Mouse (Mus musculus) lung, postnatal 0 days (tissue): Measurements from ENCODE around the gene Endou. TPM values are rescaled to one million over a fixed set of nuclear protein-coding genes. Genes with fewer than 3 reads are reported as not detected.
A peak's percentile ranks its signal among the peaks of the same experiment; 100 is the strongest.

Experiments used
- ATAC-seq: fragments of 200-750 bp; cut with Nextera tagmentation; 2 replicates; pipeline ENCODE4 v1.8.0; 2017; ENCODE audit warnings: moderate library complexity
- DNase-seq: peaks from one replicate; pipeline ENCODE4 v3.0.0-alpha.2; 2016; ENCODE audit warnings: low spot score
- H3K27ac ChIP-seq: fragments of 300-500 bp; sonication (generic); 2 replicates; pipeline ENCODE4 v1.5.1; 2014; ENCODE audit warnings: antibody characterized with exemption, mild to moderate bottlenecking, low read length, mixed read lengths
- H3K27me3 ChIP-seq: fragments of 300-500 bp; sonication (generic); replicated peaks from 2 replicates; pipeline ENCODE4 v1.6.1; 2014; ENCODE audit warnings: low read length, mixed read lengths; ENCODE audit not compliant: insufficient read depth
- H3K36me3 ChIP-seq: fragments of 300-500 bp; sonication (generic); 2 replicates; pipeline ENCODE4 v1.6.1; 2014; ENCODE audit warnings: low read length, mixed read lengths; ENCODE audit not compliant: insufficient read depth
- H3K4me1 ChIP-seq: fragments of 300-500 bp; sonication (generic); 2 replicates; pipeline ENCODE4 v1.6.1; 2014; ENCODE audit warnings: antibody characterized with exemption, low read depth, low read length, mixed read lengths; ENCODE audit not compliant: insufficient read depth
- H3K4me2 ChIP-seq: fragments of 300-500 bp; sonication (generic); replicated peaks from 2 replicates; pipeline ENCODE4 v1.6.1; 2014; ENCODE audit warnings: low read depth, mild to moderate bottlenecking, low read length, moderate library complexity, mixed read lengths
- H3K4me3 ChIP-seq: fragments of 300-500 bp; sonication (generic); 2 replicates; pipeline ENCODE4 v1.5.1; 2014; ENCODE audit warnings: low read depth, low read length
- H3K9ac ChIP-seq: fragments of 300-500 bp; sonication (generic); replicated peaks from 2 replicates; pipeline ENCODE4 v1.6.1; 2014; ENCODE audit warnings: low read depth, mild to moderate bottlenecking
- H3K9me3 ChIP-seq: fragments of 300-500 bp; sonication (generic); 2 replicates; pipeline ENCODE4 v1.6.1; 2016; ENCODE audit warnings: low read length, mixed read lengths
- CTCF ChIP-seq: IDR thresholded peaks from 2 replicates; pipeline ENCODE4 v1.5.1; 2016; ENCODE audit warnings: antibody characterized with exemption, mild to moderate bottlenecking
- EP300 ChIP-seq: IDR thresholded peaks from 2 replicates; pipeline ENCODE4 v1.6.1; 2016; ENCODE audit warnings: antibody characterized with exemption, mild to moderate bottlenecking, control low read depth
- WGBS: fragments of 180-500 bp; shearing (Covaris S2); extraction: QIAGEN DNeasy Blood & Tissue Kit; methylation state at CpG from one replicate; pipeline ENCODE4 v1.1.7; 2014; 5-methylcytosine and 5-hydroxymethylcytosine counted together
- polyA plus RNA-seq: library from polyadenylated mRNA; unstranded; fragments of >200 nt; fragmentation: Nextera tagmentation; extraction: Ambion mirVana; gene quantifications from 2 replicates; pipeline ENCODE4 v1.2.1, GENCODE M21; 2015

Endou gene
- polyA plus RNA-seq, 1 experiment from 2014 or later = 2.1 TPM

DNA sequence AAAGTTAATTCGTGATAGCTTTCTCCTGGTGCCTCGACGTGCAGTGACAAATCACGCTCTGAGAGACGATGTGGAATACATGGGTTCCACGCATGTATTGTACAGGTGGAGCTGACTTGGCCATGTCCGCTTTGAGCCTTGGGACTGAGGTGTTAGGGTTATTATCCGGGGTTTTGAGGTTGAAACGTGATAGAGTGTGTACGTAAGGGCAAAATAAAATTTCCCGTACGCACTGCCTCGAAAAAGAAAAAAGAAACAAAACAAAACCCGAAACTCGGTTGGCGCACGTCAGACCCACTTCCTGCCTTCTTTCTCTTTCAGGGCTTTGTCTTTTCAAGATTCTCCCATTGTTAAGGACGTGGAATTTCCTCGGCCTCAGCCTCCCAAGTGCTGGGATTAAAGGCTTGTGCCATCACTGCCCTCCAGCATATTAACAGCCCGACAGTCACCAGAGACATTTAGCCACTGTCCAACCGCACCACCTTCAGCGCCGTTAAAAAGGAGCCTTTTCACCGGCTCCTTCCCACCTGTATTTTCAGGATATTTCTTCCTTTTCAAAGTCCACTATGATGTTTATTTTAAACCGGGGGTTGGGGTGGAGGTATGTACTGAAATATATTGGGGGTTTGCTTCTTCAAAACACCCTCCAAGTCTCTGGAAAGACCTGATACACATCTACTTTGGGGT, 65.2 kb downstream of the Endou start:
- WGBS = 74% methylated on average over 25 of the region's 25 CpGs
- no peaks in the 10 kb centered on the region for H3K4me1 ChIP-seq
- no peak overlapping the region for H3K27ac ChIP-seq
- no peak overlapping the region for H3K4me3 ChIP-seq
- DNase-seq = no peak
- no peak for ATAC-seq
- no peaks in the 10 kb centered on the region for H3K36me3 ChIP-seq
- H3K4me2 ChIP-seq = no peak overlapping the region
- no peaks in the 10 kb centered on the region for H3K27me3 ChIP-seq
- no peak overlapping the region for H3K9ac ChIP-seq
- no peaks in the 10 kb centered on the region for H3K9me3 ChIP-seq
- TF ChIP-seq CTCF (no peak), EP300 (no peak)

DNA sequence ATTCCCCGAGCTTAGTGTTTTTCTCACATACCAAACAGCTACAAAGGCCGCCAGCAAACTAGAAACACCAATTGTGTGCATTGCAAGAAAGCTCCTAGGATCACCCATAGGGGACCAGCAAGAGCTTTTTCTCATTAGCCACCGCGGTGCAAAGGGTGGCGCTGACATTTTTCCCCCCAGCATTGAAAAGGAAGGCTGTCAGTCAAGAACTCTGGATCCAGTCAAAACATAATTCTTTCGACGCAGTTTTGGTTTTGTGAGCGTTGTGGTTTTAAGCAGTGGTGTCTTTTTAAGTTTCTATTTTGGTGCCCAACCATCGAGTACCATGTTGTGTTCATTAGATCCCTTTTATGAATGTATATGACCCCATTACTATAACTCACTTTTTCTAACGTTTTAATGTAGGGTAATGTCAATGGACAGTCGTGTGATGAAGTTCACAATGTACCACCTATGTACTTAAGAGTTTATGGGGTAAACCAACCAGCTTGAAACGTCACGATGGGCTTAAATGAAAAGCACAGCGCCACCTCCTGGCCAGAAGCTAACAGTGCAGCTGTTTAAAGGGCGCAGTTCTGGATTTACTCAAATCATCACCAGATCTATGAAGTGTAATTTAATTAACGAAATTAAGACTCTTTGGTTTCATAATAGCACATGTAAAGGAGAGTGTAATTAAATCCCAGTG, 66.0 kb downstream of the Endou start:
- TF ChIP-seq CTCF (peak; percentile 80), EP300 (no peak)
- Histone ChIP-seq H3K27me3 (no peaks in the 10 kb centered on the region), H3K9me3 (no peaks in the 10 kb centered on the region), H3K4me2 (no peak overlapping the region), H3K27ac (no peak overlapping the region), H3K9ac (no peak overlapping the region), H3K4me3 (no peak overlapping the region), H3K4me1 (no peaks in the 10 kb centered on the region), H3K36me3 (no peaks in the 10 kb centered on the region)
- DNase-seq = peak; percentile 42
- WGBS = 61% methylated on average over 16 of the region's 16 CpGs
- ATAC-seq = no peak

DNA sequence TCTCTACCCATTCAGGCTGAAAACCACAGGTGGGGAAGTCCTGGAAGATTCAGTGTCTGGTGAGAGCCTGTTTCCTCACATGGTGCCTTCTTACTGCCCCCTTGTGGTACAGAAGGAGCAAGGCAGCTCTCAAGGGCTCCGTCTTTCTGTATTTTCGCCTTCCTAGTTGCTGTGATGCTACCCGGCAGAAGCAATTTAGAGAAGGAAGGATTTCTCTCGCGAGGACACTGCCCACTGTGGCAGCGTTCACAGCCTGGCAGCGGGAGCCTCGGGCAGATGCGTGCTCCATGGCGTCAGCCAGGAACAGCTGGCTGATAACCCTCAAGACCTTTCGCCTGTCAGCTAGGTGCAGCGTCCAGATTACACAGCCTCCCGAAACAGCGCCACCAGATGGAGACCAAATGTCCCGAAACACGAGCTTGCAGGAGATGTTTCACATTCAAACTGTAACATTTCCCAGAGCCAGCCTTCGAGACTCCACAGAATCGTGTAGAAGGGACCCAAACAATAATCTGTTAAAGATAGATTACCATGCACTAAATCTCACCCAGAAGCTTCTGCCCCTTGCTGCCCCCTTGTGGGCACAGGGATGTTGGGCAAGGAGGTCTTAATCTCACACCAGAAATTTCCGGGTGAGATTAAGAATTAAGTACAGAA, 67.3 kb downstream of the Endou start:
- H3K27ac ChIP-seq = no peak overlapping the region
- H3K36me3 ChIP-seq = no peaks in the 10 kb centered on the region
- peak; percentile 88 for DNase-seq
- H3K27me3 ChIP-seq = no peaks in the 10 kb centered on the region
- peak overlapping the region; percentile 80 for H3K4me2 ChIP-seq
- peak overlapping the region; percentile 43 for H3K4me3 ChIP-seq
- H3K4me1 ChIP-seq = no peaks in the 10 kb centered on the region
- H3K9me3 ChIP-seq = no peaks in the 10 kb centered on the region
- WGBS = 3% methylated on average over 19 of the region's 19 CpGs
- H3K9ac ChIP-seq = no peak overlapping the region
- TF ChIP-seq EP300 (no peak), CTCF (peak; percentile 79)
- ATAC-seq = peak; percentile 70

Other genes with a start within 250 kb of the Endou start
- 14.3 and 15.5 TPM in 2 replicates for gene Rpap3, start 25.5 kb downstream of the Endou start, polyA plus RNA-seq
- gene Rapgef3, start 36.6 kb upstream of the Endou start, polyA plus RNA-seq = 18.7 and 25.5 TPM in 2 replicates
- 69.5 and 75.7 TPM in 2 replicates for gene Slc48a1, start 47.2 kb upstream of the Endou start, polyA plus RNA-seq
- 43.2 and 52.1 TPM in 2 replicates for gene Hdac7, start 113.2 kb upstream of the Endou start, polyA plus RNA-seq
- gene Vdr, start 179.3 kb upstream of the Endou start, polyA plus RNA-seq = 2.6 TPM in 2 replicates
- gene Tmem106c, start 232.9 kb upstream of the Endou start, polyA plus RNA-seq = 30.3 and 36.7 TPM in 2 replicates